Mouse (Mus musculus) liver, embryonic 14.5 days (tissue): ENCODE data around the gene Fars2.

Source experiments
- CTCF ChIP-seq: IDR thresholded peaks from 2 replicates; pipeline ENCODE4 v1.5.1; 2016; ENCODE audit warnings: antibody characterized with exemption, low read depth, control low read depth
- EP300 ChIP-seq: IDR thresholded peaks from 2 replicates; pipeline ENCODE4 v1.6.1; 2016; ENCODE audit warnings: antibody characterized with exemption, low read depth

DNA sequence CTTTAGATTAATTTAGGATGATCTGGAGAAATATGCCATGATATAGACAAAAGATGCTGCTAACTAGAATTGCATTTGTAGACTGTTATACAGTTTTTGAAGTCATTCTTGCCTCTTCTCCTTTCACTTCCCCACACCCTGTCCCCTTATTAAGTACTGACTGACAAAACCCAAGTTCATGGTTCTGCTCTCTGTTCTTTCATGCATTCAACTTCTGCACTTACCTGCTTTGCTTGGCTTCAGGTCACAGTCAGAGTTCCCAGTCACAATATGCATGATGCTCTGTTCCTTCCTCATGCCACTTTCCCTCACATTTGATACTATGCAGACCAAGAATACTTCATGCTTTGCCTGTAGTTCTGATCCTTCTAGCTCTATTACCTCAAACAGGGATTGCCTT, 105.5 kb downstream of the Fars2 start:
- no peak for TF ChIP-seq CTCF
- TF ChIP-seq EP300, result no peak
